Mouse (Mus musculus): ENCODE results near the gene Avpr1b. TPM values are rescaled to one million over a fixed set of nuclear protein-coding genes. Genes with fewer than 3 reads are reported as not detected.

Gene Avpr1b
- total and polyA plus RNA-seq, 3 experiments, result 0.08 TPM; not detected in 2

DNA sequence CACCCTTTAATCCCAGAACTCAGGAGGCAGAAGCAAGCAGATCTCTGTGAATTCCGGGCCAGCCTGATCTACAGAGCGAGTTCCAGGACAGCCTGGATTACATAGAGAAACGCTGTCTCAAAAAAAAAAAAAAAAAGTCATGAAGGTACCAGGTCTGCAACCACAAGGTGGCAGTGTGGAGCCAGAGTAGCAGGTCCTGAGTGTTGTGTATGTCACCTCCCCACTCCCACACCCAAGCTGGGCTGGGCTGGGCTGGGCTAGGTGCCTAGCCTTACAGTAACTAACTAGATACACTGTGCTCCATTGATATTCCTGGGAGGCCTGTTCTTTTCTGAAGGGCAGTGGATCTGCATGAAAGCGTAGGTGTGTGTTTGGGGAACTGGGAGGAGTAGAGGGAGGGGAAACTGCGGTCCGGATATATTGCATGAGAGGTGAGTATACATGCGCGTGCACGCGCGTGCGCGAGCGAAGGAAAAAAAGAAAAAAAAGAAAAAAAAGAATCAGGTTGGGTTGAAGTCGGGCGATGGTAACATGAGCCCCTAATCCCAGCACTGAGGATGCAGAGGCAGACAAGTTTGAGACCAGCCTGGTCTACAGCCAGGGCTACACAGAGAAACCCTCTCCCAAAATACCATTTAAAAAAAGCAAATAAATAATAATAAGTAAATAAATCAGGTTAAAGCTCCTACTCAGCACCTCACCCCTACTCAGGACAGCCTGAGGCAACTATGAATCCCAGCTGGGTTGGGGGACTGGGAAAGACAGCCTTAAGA is 14.5 kb downstream of the Avpr1b start:
- TF ChIP-seq NELFE (IDR thresholded peaks at IDR 0.05; ENCODE audit: low read depth, low read length) (no peak), SIN3A (IDR thresholded peaks at IDR 0.05; ENCODE audit: low read length) (peak; percentile 54), TCF12 (IDR thresholded peaks at IDR 0.05; ENCODE audit: low read depth, low read length) (peak; percentile 52; the same call in 1 of the 2 replicates), ELF1 (IDR thresholded peaks at IDR 0.05; ENCODE audit: low read depth, low read length) (peak; percentile 37; the same call in 1 of the 2 replicates), PAX5 (IDR thresholded peaks at IDR 0.05; ENCODE audit: low read length) (no peak), CHD1 (IDR thresholded peaks at IDR 0.05; ENCODE audit: low read depth, low read length) (no peak), ZC3H11A (IDR thresholded peaks at IDR 0.05; ENCODE audit: low read depth, low read length) (peak; percentile 48; the same call in 1 of the 2 replicates), ZKSCAN1 (IDR thresholded peaks at IDR 0.05; ENCODE audit: borderline replicate concordance, low read depth, low read length) (no peak; the same call in 1 of the 2 replicates), MAZ (IDR thresholded peaks at IDR 0.05; ENCODE audit: low read depth, low read length) (no peak), POLR2A (IDR thresholded peaks at IDR 0.05; ENCODE audit: low read depth, low read length) (no peak), JUND (conservative IDR thresholded peaks at IDR 0.05; ENCODE audit: low read depth, low read length) (no peak), NRF1 (IDR thresholded peaks at IDR 0.05; ENCODE audit: low read depth, low read length) (peak; percentile 70), SMC3 (IDR thresholded peaks at IDR 0.05; ENCODE audit: low read depth, low read length) (peak; percentile 94), TBP (conservative IDR thresholded peaks at IDR 0.05; ENCODE audit: low read depth, low read length) (no peak), IRF4 (IDR thresholded peaks at IDR 0.05; ENCODE audit: low read depth, low read length) (peak; percentile 77), EP300 (IDR thresholded peaks at IDR 0.05; ENCODE audit: low read length) (no peak), ZNF384 (IDR thresholded peaks at IDR 0.05; ENCODE audit: low read depth, low read length) (peak; percentile 99), MEF2A (IDR thresholded peaks at IDR 0.05; ENCODE audit: borderline replicate concordance, low read depth, low read length) (peak; percentile 15; the same call in 1 of the 2 replicates), ZMIZ1 (IDR thresholded peaks at IDR 0.05; ENCODE audit: low read depth, low read length) (no peak), KAT2A (IDR thresholded peaks at IDR 0.05; ENCODE audit: insufficient replicate concordance, low read length) (no peak), UBTF (IDR thresholded peaks at IDR 0.05; ENCODE audit: low read depth, low read length) (no peak), RCOR1 (conservative IDR thresholded peaks at IDR 0.05; ENCODE audit: low read depth, low read length) (no peak), RAD21 (IDR thresholded peaks at IDR 0.05; ENCODE audit: low read depth, low read length) (peak; percentile 87), MYC (IDR thresholded peaks at IDR 0.05; ENCODE audit: low read depth, low read length) (no peak), BHLHE40 (IDR thresholded peaks at IDR 0.05; ENCODE audit: low read depth, low read length) (no peak), CHD2 (IDR thresholded peaks at IDR 0.05; ENCODE audit: low read length) (peak; percentile 39; the same call in 1 of the 2 replicates), MAFK (IDR thresholded peaks at IDR 0.05; ENCODE audit: insufficient replicate concordance, low read length) (no peak), GABPA (IDR thresholded peaks at IDR 0.05; ENCODE audit: insufficient replicate concordance, low read depth, low read length) (no peak), ETS1 (conservative IDR thresholded peaks at IDR 0.05; ENCODE audit: low read depth, low read length) (0 out of 2 replicates have a peak, but pooled peaks have one; percentile 9), E2F4 (IDR thresholded peaks at IDR 0.05; ENCODE audit: insufficient replicate concordance, low read depth, low read length) (no peak), MAX (IDR thresholded peaks at IDR 0.05; ENCODE audit: low read length) (no peak), USF1 (IDR thresholded peaks at IDR 0.05; ENCODE audit: low read depth, low read length) (no peak), USF2 (conservative IDR thresholded peaks at IDR 0.05; ENCODE audit: low read depth, low read length) (no peak), HCFC1 (IDR thresholded peaks at IDR 0.05; ENCODE audit: low read depth, low read length) (no peak), POLR2AphosphoS2 (IDR thresholded peaks at IDR 0.05; ENCODE audit: low read depth, low read length) (no peak), MXI1 (IDR thresholded peaks at IDR 0.05; ENCODE audit: low read depth, low read length) (peak; percentile 32; the same call in 1 of the 2 replicates), CTCF (conservative IDR thresholded peaks at IDR 0.05 in 1 of 2, IDR thresholded peaks at IDR 0.05 in 1 of 2; ENCODE audit: low read depth in 2 of 2, low read length in 2 of 2) (peak; percentile 40 to 94; a peak in 3 of 4 replicates), JUN (IDR thresholded peaks at IDR 0.05; ENCODE audit: insufficient read depth, low read depth, low read length) (no peak)
- dilution Hi-C loops (cut with MboI; ENCODE audit: extremely low pct_ligation_motif_present, extremely low pct_unique_long_range_greater_than_20kb, low sequenced_read_pairs) (loop anchor here (25.0 kb wide), 1 partner anchor 249 kb away; the partner anchor contains the start of gene Rab29), in situ Hi-C loops (cut with MboI; ENCODE audit: low pct_ligation_motif_present, low pct_unique_long_range_greater_than_20kb, low sequenced_read_pairs) (loop anchor here (5.0 to 10.0 kb wide), 2 partner anchors 44 to 151 kb away; no protein-coding TSS in a partner anchor)
- Histone ChIP-seq H3K4me1 (ENCODE audit: control insufficient read depth in 1 of 2, insufficient read depth in 2 of 2) (peaks cover 0 to 26% of the 10 kb centered on the region in 2 experiments; a peak in 2 of 4 replicates), H3K27ac (ENCODE audit: insufficient read depth, low read depth) (no peak overlapping the region), H3K9ac (ENCODE audit: insufficient read depth, low read depth) (peak overlapping the region; percentile 34; the same call in 1 of the 2 replicates), H3K36me3 (replicated peaks in 1 of 2; ENCODE audit: control insufficient read depth in 1 of 2, insufficient read depth in 1 of 2, low read length in 1 of 2) (no peaks in the 10 kb centered on the region), H3K79me2 (replicated peaks; ENCODE audit: control insufficient read depth, extremely low read depth, insufficient read depth, poor library complexity, severe bottlenecking) (no peaks in the 10 kb centered on the region), H3K27me3 (replicated peaks) (no peaks in the 10 kb centered on the region), H3K4me2 (ENCODE audit: insufficient read depth, low read depth, poor library complexity, severe bottlenecking) (peak overlapping the region; percentile 88), H3K9me3 (replicated peaks; ENCODE audit: low read length) (no peaks in the 10 kb centered on the region), H3K4me3 (replicated peaks in 1 of 3; ENCODE audit: low read depth in 2 of 3, low read length in 2 of 3, poor library complexity in 1 of 3) (peak overlapping the region; percentile 9 to 35 (median 31))
- peak; percentile 93 for DNase-seq (ENCODE audit: extremely low read depth)

Data from CH12.LX (cell line).